Mouse (Mus musculus): ENCODE results near the gene Top1. TPM values are rescaled to one million over a fixed set of nuclear protein-coding genes. Genes with fewer than 3 reads are reported as not detected.

Top1 gene
- total and polyA plus RNA-seq, 3 experiments, result 89.8 to 312 (median 91.3) TPM

DNA sequence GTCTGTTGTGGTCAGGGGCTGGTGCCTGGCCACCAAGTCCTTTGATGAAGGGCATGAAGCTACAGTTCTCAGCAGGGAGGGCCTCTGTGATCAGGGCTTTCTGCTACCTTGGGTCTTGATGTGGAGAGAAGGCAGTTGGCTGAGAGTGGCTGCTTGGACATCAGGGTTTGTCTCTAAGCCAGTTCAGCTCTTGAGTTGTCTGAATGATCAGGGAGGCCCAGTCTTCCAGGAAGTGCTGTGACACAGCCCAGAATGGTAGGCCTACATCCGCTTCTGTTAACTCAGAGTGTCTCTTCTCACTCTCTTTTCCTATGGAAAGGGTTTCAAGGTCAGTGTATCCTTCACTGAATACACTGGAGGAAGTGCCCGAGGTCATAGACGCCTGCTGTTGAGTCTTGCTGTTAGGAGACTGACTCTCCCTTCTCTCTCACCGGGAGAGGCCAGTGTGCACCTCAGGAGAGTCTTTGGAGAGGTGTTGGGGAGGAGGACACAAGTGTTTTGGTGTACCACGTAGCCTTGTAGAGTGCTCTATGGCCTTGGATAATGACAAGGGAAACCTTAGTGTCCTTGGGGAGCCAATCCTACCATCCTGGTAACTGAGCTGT lies 90.1 kb downstream of the Top1 start:
- dilution Hi-C loops (cut with MboI; ENCODE audit: extremely low pct_ligation_motif_present, extremely low pct_unique_long_range_greater_than_20kb, low sequenced_read_pairs) (no loop called here), in situ Hi-C loops (cut with MboI; ENCODE audit: low pct_ligation_motif_present, low pct_unique_long_range_greater_than_20kb, low sequenced_read_pairs) (no loop called here)
- no peak for DNase-seq (ENCODE audit: extremely low read depth)
- Histone ChIP-seq H3K4me2 (ENCODE audit: insufficient read depth, low read depth, poor library complexity, severe bottlenecking) (no peak overlapping the region), H3K27me3 (replicated peaks) (no peaks in the 10 kb centered on the region), H3K4me3 (replicated peaks in 1 of 3; ENCODE audit: low read depth in 2 of 3, low read length in 2 of 3, poor library complexity in 1 of 3) (no peak overlapping the region), H3K27ac (ENCODE audit: insufficient read depth, low read depth) (no peak overlapping the region), H3K9ac (ENCODE audit: insufficient read depth, low read depth) (no peak overlapping the region), H3K9me3 (replicated peaks; ENCODE audit: low read length) (peaks cover 2% of the 10 kb centered on the region), H3K36me3 (replicated peaks in 1 of 2; ENCODE audit: control insufficient read depth in 1 of 2, insufficient read depth in 1 of 2, low read length in 1 of 2) (peaks cover 0 to 33% of the 10 kb centered on the region in 2 experiments), H3K4me1 (ENCODE audit: control insufficient read depth in 1 of 2, insufficient read depth in 2 of 2) (peaks cover 8 to 68% of the 10 kb centered on the region in 2 experiments), H3K79me2 (replicated peaks; ENCODE audit: control insufficient read depth, extremely low read depth, insufficient read depth, poor library complexity, severe bottlenecking) (no peaks in the 10 kb centered on the region; the same call in 1 of the 2 replicates)
- TF ChIP-seq POLR2A (IDR thresholded peaks at IDR 0.05; ENCODE audit: low read depth, low read length) (no peak), ELF1 (IDR thresholded peaks at IDR 0.05; ENCODE audit: low read depth, low read length) (no peak), POLR2AphosphoS2 (IDR thresholded peaks at IDR 0.05; ENCODE audit: low read depth, low read length) (no peak), JUND (conservative IDR thresholded peaks at IDR 0.05; ENCODE audit: low read depth, low read length) (no peak), ZC3H11A (IDR thresholded peaks at IDR 0.05; ENCODE audit: low read depth, low read length) (no peak)

DNA sequence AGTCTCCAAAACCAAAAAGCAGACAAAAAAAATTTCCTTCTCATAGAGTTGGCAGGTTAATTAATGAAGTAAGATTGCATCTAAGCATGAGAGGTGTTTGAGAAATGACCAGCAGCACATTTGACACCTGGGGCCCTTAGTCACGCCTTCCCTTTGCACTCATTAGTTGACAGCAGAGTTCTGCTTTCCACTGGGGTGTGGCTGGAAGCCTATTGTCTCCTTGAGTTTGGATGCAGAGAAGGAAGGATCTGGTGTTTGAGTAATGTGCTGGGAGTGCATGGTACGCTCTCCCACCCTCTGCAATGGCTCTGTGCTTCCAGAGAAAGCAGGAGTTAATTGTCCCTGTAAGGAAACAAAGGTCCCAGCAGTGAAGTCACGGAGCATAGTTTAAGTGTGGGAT lies 90.8 kb downstream of the Top1 start:
- dilution Hi-C loops (cut with MboI; ENCODE audit: extremely low pct_ligation_motif_present, extremely low pct_unique_long_range_greater_than_20kb, low sequenced_read_pairs), result no loop called here
- no peak overlapping the region for H3K4me2 ChIP-seq (ENCODE audit: insufficient read depth, low read depth, poor library complexity, severe bottlenecking)
- H3K79me2 ChIP-seq (replicated peaks; ENCODE audit: control insufficient read depth, extremely low read depth, insufficient read depth, poor library complexity, severe bottlenecking), result no peaks in the 10 kb centered on the region; the same call in 1 of the 2 replicates
- H3K4me1 ChIP-seq (ENCODE audit: control insufficient read depth in 1 of 2, insufficient read depth in 2 of 2), result peaks cover 9 to 73% of the 10 kb centered on the region in 2 experiments
- no peak for DNase-seq (ENCODE audit: extremely low read depth)
- TF ChIP-seq POLR2A (IDR thresholded peaks at IDR 0.05; ENCODE audit: low read depth, low read length) (no peak), NRF1 (IDR thresholded peaks at IDR 0.05; ENCODE audit: low read depth, low read length) (no peak), SMC3 (IDR thresholded peaks at IDR 0.05; ENCODE audit: low read depth, low read length) (no peak), E2F4 (IDR thresholded peaks at IDR 0.05; ENCODE audit: insufficient replicate concordance, low read depth, low read length) (no peak), MXI1 (IDR thresholded peaks at IDR 0.05; ENCODE audit: low read depth, low read length) (no peak), POLR2AphosphoS2 (IDR thresholded peaks at IDR 0.05; ENCODE audit: low read depth, low read length) (no peak), ZC3H11A (IDR thresholded peaks at IDR 0.05; ENCODE audit: low read depth, low read length) (no peak), EP300 (IDR thresholded peaks at IDR 0.05; ENCODE audit: low read length) (no peak), UBTF (IDR thresholded peaks at IDR 0.05; ENCODE audit: low read depth, low read length) (no peak), ZNF384 (IDR thresholded peaks at IDR 0.05; ENCODE audit: low read depth, low read length) (no peak), ELF1 (IDR thresholded peaks at IDR 0.05; ENCODE audit: low read depth, low read length) (no peak), JUN (IDR thresholded peaks at IDR 0.05; ENCODE audit: insufficient read depth, low read depth, low read length) (no peak), CHD2 (IDR thresholded peaks at IDR 0.05; ENCODE audit: low read length) (no peak), KAT2A (IDR thresholded peaks at IDR 0.05; ENCODE audit: insufficient replicate concordance, low read length) (no peak), ETS1 (conservative IDR thresholded peaks at IDR 0.05; ENCODE audit: low read depth, low read length) (no peak), USF1 (IDR thresholded peaks at IDR 0.05; ENCODE audit: low read depth, low read length) (no peak), JUND (conservative IDR thresholded peaks at IDR 0.05; ENCODE audit: low read depth, low read length) (no peak), HCFC1 (IDR thresholded peaks at IDR 0.05; ENCODE audit: low read depth, low read length) (no peak)
- H3K27ac ChIP-seq (ENCODE audit: insufficient read depth, low read depth), result no peak overlapping the region
- no peaks in the 10 kb centered on the region for H3K27me3 ChIP-seq (replicated peaks)
- in situ Hi-C loops (cut with MboI; ENCODE audit: low pct_ligation_motif_present, low pct_unique_long_range_greater_than_20kb, low sequenced_read_pairs), result no loop called here
- no peak overlapping the region for H3K4me3 ChIP-seq (replicated peaks in 1 of 3; ENCODE audit: low read depth in 2 of 3, low read length in 2 of 3, poor library complexity in 1 of 3)
- no peak overlapping the region for H3K9ac ChIP-seq (ENCODE audit: insufficient read depth, low read depth)
- peaks cover 2% of the 10 kb centered on the region for H3K9me3 ChIP-seq (replicated peaks; ENCODE audit: low read length)
- peaks cover 0 to 33% of the 10 kb centered on the region in 2 experiments for H3K36me3 ChIP-seq (replicated peaks in 1 of 2; ENCODE audit: control insufficient read depth in 1 of 2, insufficient read depth in 1 of 2, low read length in 1 of 2)

Data from CH12.LX (cell line).